Mouse (Mus musculus): ENCODE measurements around the gene Chka.

DNA sequence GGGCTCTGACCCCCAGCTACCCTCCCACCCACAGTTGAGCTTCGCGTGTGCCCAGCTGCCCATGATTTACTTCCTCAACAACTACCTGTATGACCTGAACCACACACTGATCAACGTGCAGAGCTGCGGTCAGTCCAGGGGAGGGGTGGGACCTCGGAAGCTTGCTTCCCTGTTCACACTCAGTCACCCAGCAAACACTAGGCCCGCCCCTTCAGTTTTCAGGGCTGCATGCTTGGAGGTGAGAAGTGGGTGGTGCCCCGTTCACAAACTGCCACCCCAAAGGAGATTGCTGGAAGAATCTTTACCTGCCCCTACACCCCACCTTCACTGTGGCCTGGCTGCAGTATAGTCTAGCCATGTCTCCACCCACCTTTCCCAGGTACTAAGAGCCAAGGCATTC lies 90.7 kb downstream of the Chka start:
- TF ChIP-seq POLR2AphosphoS2 (IDR thresholded peaks at IDR 0.05; ENCODE audit: low read depth, low read length) (no peak), CTCF (conservative IDR thresholded peaks at IDR 0.05 in 1 of 2, IDR thresholded peaks at IDR 0.05 in 1 of 2; ENCODE audit: low read depth in 2 of 2, low read length in 2 of 2) (no peak), GABPA (IDR thresholded peaks at IDR 0.05; ENCODE audit: insufficient replicate concordance, low read depth, low read length) (no peak), JUN (IDR thresholded peaks at IDR 0.05; ENCODE audit: insufficient read depth, low read depth, low read length) (no peak), USF1 (IDR thresholded peaks at IDR 0.05; ENCODE audit: low read depth, low read length) (no peak), EP300 (IDR thresholded peaks at IDR 0.05; ENCODE audit: low read length) (no peak), POLR2A (IDR thresholded peaks at IDR 0.05; ENCODE audit: low read depth, low read length) (no peak), MAX (IDR thresholded peaks at IDR 0.05; ENCODE audit: low read length) (no peak), MXI1 (IDR thresholded peaks at IDR 0.05; ENCODE audit: low read depth, low read length) (no peak)
